Mouse (Mus musculus) intestine, postnatal 0 days (tissue): ENCODE measurements around the gene Olfr957. TPM values are rescaled to one million over a fixed set of nuclear protein-coding genes. Genes with fewer than 3 reads are reported as not detected.

ENCODE experiments used
- ATAC-seq: fragments of 200-750 bp; cut with Nextera tagmentation; 2 replicates; pipeline ENCODE4 v1.8.0; 2017; ENCODE audit warnings: mild to moderate bottlenecking, moderate TSS enrichment, moderate library complexity
- H3K27ac ChIP-seq: fragments of 300-500 bp; sonication (generic); 2 replicates; pipeline ENCODE4 v1.5.1; 2014; ENCODE audit warnings: mild to moderate bottlenecking, low read depth, low read length, moderate library complexity
- H3K27me3 ChIP-seq: fragments of 300-500 bp; sonication (generic); replicated peaks from 2 replicates; pipeline ENCODE4 v1.6.1; 2014; ENCODE audit warnings: low read length, mixed read lengths; ENCODE audit not compliant: control insufficient read depth, insufficient read depth
- H3K36me3 ChIP-seq: fragments of 300-500 bp; sonication (generic); 2 replicates; pipeline ENCODE4 v1.6.1; 2014; ENCODE audit warnings: mild to moderate bottlenecking, moderate library complexity; ENCODE audit not compliant: control insufficient read depth, insufficient read depth
- H3K4me1 ChIP-seq: fragments of 300-500 bp; sonication (generic); replicated peaks from 2 replicates; pipeline ENCODE4 v1.6.1; 2014; ENCODE audit warnings: antibody characterized with exemption, low read length, mixed read lengths; ENCODE audit not compliant: control insufficient read depth, insufficient read depth
- H3K4me2 ChIP-seq: fragments of 300-500 bp; sonication (generic); replicated peaks from 2 replicates; pipeline ENCODE4 v1.6.1; 2014; ENCODE audit warnings: low read depth, mild to moderate bottlenecking, moderate library complexity
- H3K4me3 ChIP-seq: fragments of 300-500 bp; sonication (generic); 2 replicates; pipeline ENCODE4 v1.5.1; 2014; ENCODE audit warnings: low read depth, low read length
- H3K9ac ChIP-seq: fragments of 300-500 bp; sonication (generic); 2 replicates; pipeline ENCODE4 v1.6.1; 2014; ENCODE audit warnings: mild to moderate bottlenecking, low read depth, low read length
- H3K9me3 ChIP-seq: fragments of 300-500 bp; sonication (generic); 2 replicates; pipeline ENCODE4 v1.6.1; 2016; ENCODE audit warnings: mixed run types; ENCODE audit not compliant: control insufficient read depth
- CTCF ChIP-seq: sonication (generic); IDR thresholded peaks from 2 replicates; pipeline ENCODE4 v1.5.1; 2016; ENCODE audit warnings: low read depth, mild to moderate bottlenecking, control low read depth, antibody characterized with exemption, moderate library complexity
- WGBS: fragments of 180-500 bp; shearing (Covaris S2); extraction: QIAGEN DNeasy Blood & Tissue Kit; methylation state at CpG from one replicate; pipeline ENCODE4 v1.1.7; 2014; 5-methylcytosine and 5-hydroxymethylcytosine counted together
- polyA plus RNA-seq: library from polyadenylated mRNA; unstranded; fragments of >200 nt; fragmentation: Nextera tagmentation; extraction: Ambion mirVana; gene quantifications from 2 replicates; pipeline ENCODE4 v1.2.1, GENCODE M21; 2015

Gene Olfr957
- polyA plus RNA-seq, 1 experiment from 2014 or later, result not detected

GRCm38 (mm10) chr9:39518595-39518994 is 3.0 kb upstream of the Olfr957 start:
- no peak overlapping the region for H3K4me2 ChIP-seq
- H3K27ac ChIP-seq, result no peak overlapping the region
- no peak overlapping the region for H3K9ac ChIP-seq
- no peaks in the 10 kb centered on the region for H3K27me3 ChIP-seq
- H3K9me3 ChIP-seq, result no peaks in the 10 kb centered on the region
- TF ChIP-seq CTCF, result no peak
- H3K4me1 ChIP-seq, result no peaks in the 10 kb centered on the region
- H3K36me3 ChIP-seq, result no peaks in the 10 kb centered on the region
- H3K4me3 ChIP-seq, result no peak overlapping the region
- ATAC-seq, result no peak

DNA sequence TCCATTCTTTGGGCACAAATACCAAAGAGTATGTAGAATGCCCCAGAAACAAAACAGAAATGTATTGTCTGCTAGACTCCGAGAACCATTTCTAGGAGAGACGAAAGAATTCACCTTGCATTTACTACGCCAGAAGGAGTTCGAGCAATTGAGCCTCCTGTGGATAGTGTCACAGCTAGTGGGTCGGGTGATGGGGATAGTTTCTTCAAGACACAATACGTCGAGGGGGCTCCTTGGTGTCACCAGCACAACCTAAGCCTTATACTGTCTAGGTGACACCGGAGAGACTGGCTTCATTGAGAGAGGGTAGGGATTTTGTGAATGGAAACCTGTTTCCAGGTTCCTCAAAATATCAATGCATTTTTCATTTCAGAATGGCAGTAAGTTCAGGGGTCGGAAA is 6.2 kb downstream of the Olfr957 start:
- Histone ChIP-seq H3K4me1 (no peaks in the 10 kb centered on the region), H3K36me3 (no peaks in the 10 kb centered on the region), H3K27me3 (no peaks in the 10 kb centered on the region), H3K9ac (no peak overlapping the region), H3K4me3 (no peak overlapping the region), H3K4me2 (no peak overlapping the region), H3K9me3 (no peaks in the 10 kb centered on the region), H3K27ac (no peak overlapping the region)
- ATAC-seq, result no peak
- no peak for TF ChIP-seq CTCF
- 80% methylated on average over 9 of the region's 9 CpGs for WGBS

GRCm38 (mm10) chr9:39508998-39509397 is 6.6 kb downstream of the Olfr957 start:
- ATAC-seq, result no peak
- no peaks in the 10 kb centered on the region for H3K4me1 ChIP-seq
- H3K4me3 ChIP-seq, result no peak overlapping the region
- H3K36me3 ChIP-seq, result no peaks in the 10 kb centered on the region
- H3K27ac ChIP-seq, result no peak overlapping the region
- H3K9me3 ChIP-seq, result no peaks in the 10 kb centered on the region
- no peaks in the 10 kb centered on the region for H3K27me3 ChIP-seq
- WGBS, result 6% methylated on average over 6 of the region's 6 CpGs
- peak; percentile 76 for TF ChIP-seq CTCF
- no peak overlapping the region for H3K9ac ChIP-seq
- H3K4me2 ChIP-seq, result no peak overlapping the region

- H3K9ac ChIP-seq, result no peak within 1 kb of the TSS
- WGBS, result 88% methylated on average over 2 of the region's 2 CpGs
Measured at GRCm38 (mm10) chr9:39493895-39494294, 21.7 kb downstream of the Olfr957 start, which contains the start of gene Olfr44. Gene Olfr44 (minus strand): TSS chr9:39493995.

DNA sequence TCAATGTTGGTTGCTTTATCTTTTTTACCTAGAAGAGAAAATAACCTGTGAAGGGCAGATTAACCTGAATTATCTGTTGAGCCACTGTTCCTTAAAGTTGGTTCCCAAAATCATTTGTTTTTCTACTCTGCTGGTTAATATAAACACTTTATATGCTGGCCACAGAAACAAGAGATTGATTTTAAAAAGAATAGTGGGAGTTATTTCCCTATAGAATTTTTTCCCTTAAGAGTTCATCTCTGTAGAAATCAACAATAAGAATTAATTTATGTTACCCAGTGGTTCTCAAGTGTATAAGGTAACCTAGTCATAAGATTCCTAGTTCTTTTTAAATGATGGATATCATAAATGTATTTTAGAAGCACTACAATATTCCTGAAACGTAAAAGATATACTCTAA is 43.8 kb downstream of the Olfr957 start, which contains the start of gene Olfr955:
TSS of gene Olfr955 (minus strand) at position 101 of the 400 bp plus-strand sequence.
- H3K9me3 ChIP-seq, result no peaks in the 10 kb centered on the region
- TF ChIP-seq CTCF, result no peak
- WGBS, result 39% methylated on average over 1 of the region's 1 CpGs

More at GRCm38 (mm10) chr9:39493895-39494294, 21.7 kb downstream of the Olfr957 start, which contains the start of gene Olfr44:
- ATAC-seq, result no peak
- Histone ChIP-seq H3K27me3 (no peaks in the 10 kb centered on the region), H3K36me3 (no peaks in the 10 kb centered on the region), H3K27ac (no peak within 1 kb of the TSS), H3K9me3 (no peaks in the 10 kb centered on the region), H3K4me2 (no peak within 1 kb of the TSS), H3K4me3 (no peak within 1 kb of the TSS), H3K4me1 (no peaks in the 10 kb centered on the region)
- no peak for TF ChIP-seq CTCF

More for the DNA sequence above, 43.8 kb downstream of the Olfr957 start, which contains the start of gene Olfr955:
- H3K4me2 ChIP-seq, result no peak within 1 kb of the TSS
- no peak within 1 kb of the TSS for H3K27ac ChIP-seq
- no peak within 1 kb of the TSS for H3K9ac ChIP-seq
- no peaks in the 10 kb centered on the region for H3K36me3 ChIP-seq
- H3K27me3 ChIP-seq, result no peaks in the 10 kb centered on the region
- ATAC-seq, result no peak
- H3K4me1 ChIP-seq, result no peaks in the 10 kb centered on the region
- no peak within 1 kb of the TSS for H3K4me3 ChIP-seq

Other genes starting within 250 kb of the Olfr957 start
- gene Olfr945, start 239.0 kb downstream of the Olfr957 start, polyA plus RNA-seq, result not detected in 2 replicates
- gene Olfr948, start 189.8 kb downstream of the Olfr957 start, polyA plus RNA-seq, result not detected in 2 replicates
- not detected in 2 replicates for gene Olfr951, start 128.4 kb downstream of the Olfr957 start, polyA plus RNA-seq
- gene Olfr952, start 88.7 kb downstream of the Olfr957 start, polyA plus RNA-seq, result not detected in 2 replicates
- not detected in 2 replicates for gene Olfr954, start 59.1 kb downstream of the Olfr957 start, polyA plus RNA-seq
- not detected in 2 replicates for gene Olfr955, start 43.9 kb downstream of the Olfr957 start, polyA plus RNA-seq
- gene Olfr44, start 21.8 kb downstream of the Olfr957 start, polyA plus RNA-seq, result not detected in 2 replicates
- not detected in 2 replicates for gene Olfr958, start 38.2 kb upstream of the Olfr957 start, polyA plus RNA-seq
- not detected in 2 replicates for gene Olfr959, start 59.8 kb upstream of the Olfr957 start, polyA plus RNA-seq
- 7.5 and 9.8 TPM in 2 replicates for gene AW551984, start 88.6 kb upstream of the Olfr957 start, polyA plus RNA-seq
- not detected in 2 replicates for gene Olfr148, start 94.8 kb upstream of the Olfr957 start, polyA plus RNA-seq
- not detected in 2 replicates for gene Olfr960, start 105.6 kb upstream of the Olfr957 start, polyA plus RNA-seq
- gene Olfr961, start 129.3 kb upstream of the Olfr957 start, polyA plus RNA-seq, result not detected in 2 replicates
- not detected in 2 replicates for gene Olfr963, start 151.4 kb upstream of the Olfr957 start, polyA plus RNA-seq
- not detected in 2 replicates for gene Olfr149, start 191.3 kb upstream of the Olfr957 start, polyA plus RNA-seq
- not detected in 2 replicates for gene Olfr965, start 195.5 kb upstream of the Olfr957 start, polyA plus RNA-seq
- gene Olfr150, start 215.2 kb upstream of the Olfr957 start, polyA plus RNA-seq, result not detected in 2 replicates
- gene Olfr967, start 230.4 kb upstream of the Olfr957 start, polyA plus RNA-seq, result not detected in 2 replicates